Mouse (Mus musculus): ENCODE results near the gene Ascc1.

- TF ChIP-seq CTCF (IDR thresholded peaks at IDR 0.05; ENCODE audit: borderline replicate concordance, insufficient read depth, low read depth, low read length) (no peak), POLR2A (IDR thresholded peaks at IDR 0.05; ENCODE audit: borderline replicate concordance, insufficient read depth, low read length) (no peak)
These were observed 106.7 kb downstream of the Ascc1 start for GRCm38 (mm10) chr10:60109336-60109735.
